Mouse (Mus musculus) heart, postnatal 0 days (tissue): ENCODE measurements around the gene Txnip.

ENCODE experiments used
- CTCF ChIP-seq: IDR thresholded peaks from 2 replicates; pipeline ENCODE4 v1.5.1; 2016; ENCODE audit warnings: antibody characterized with exemption, control low read depth, low read depth
- EP300 ChIP-seq: IDR thresholded peaks from 2 replicates; pipeline ENCODE4 v1.6.1; 2016; ENCODE audit warnings: antibody characterized with exemption, low read depth

- TF ChIP-seq EP300 (no peak), CTCF (no peak)
These were observed 43.0 kb downstream of the Txnip start, which contains the start of gene Lix1l for GRCm38 (mm10) chr3:96600639-96601250.
